Mouse (Mus musculus) brown adipose tissue, adult 24 weeks (tissue): ENCODE results near the gene Gusb. TPM values are rescaled to one million over a fixed set of nuclear protein-coding genes. Genes with fewer than 3 reads are reported as not detected.
A peak's percentile ranks its signal among the peaks of the same experiment; 100 is the strongest.

Source experiments
- H3K27ac ChIP-seq: fragments of 200-500 bp; replicated peaks from 2 replicates; pipeline ENCODE4 v1.5.1; 2012; ENCODE audit warnings: low read depth, mild to moderate bottlenecking, low read length
- H3K4me1 ChIP-seq: fragments of 200-500 bp; 2 replicates; pipeline ENCODE4 v1.6.1; 2012; ENCODE audit warnings: low read length, mixed read lengths; ENCODE audit not compliant: control insufficient read depth, insufficient read depth, insufficient read length
- H3K4me3 ChIP-seq: fragments of 200-500 bp; 2 replicates; pipeline ENCODE4 v1.5.1; 2012; ENCODE audit warnings: low read depth, mild to moderate bottlenecking, low read length, moderate library complexity; ENCODE audit not compliant: insufficient read depth
- polyA plus RNA-seq: library from polyadenylated mRNA; stranded (reverse); fragments of >200 nt; gene quantifications from 2 replicates; pipeline ENCODE4 v1.2.4, GENCODE M21; 2012; ENCODE audit not compliant: missing spikeins, insufficient read depth, insufficient read length

The Gusb gene
- polyA plus RNA-seq, 1 experiment = 16.5 TPM

- Histone ChIP-seq H3K4me3 (no peak overlapping the region), H3K4me1 (peaks cover 10% of the 10 kb centered on the region), H3K27ac (no peak overlapping the region)
Observed at GRCm38 (mm10) chr5:130033869-130034268, 31.0 kb upstream of the Gusb start.

- H3K27ac ChIP-seq = peak overlapping the region; percentile 83
- no peak overlapping the region for H3K4me3 ChIP-seq
- peaks cover 10% of the 10 kb centered on the region for H3K4me1 ChIP-seq
Observed at GRCm38 (mm10) chr5:130031410-130032390, 28.9 kb upstream of the Gusb start.

GRCm38 (mm10) chr5:130029142-130029897 lies 26.5 kb upstream of the Gusb start, which contains the start of the genes Asl and Crcp:
Gene Asl, minus strand, starts transcription at chr5:130029247.
Gene Crcp, plus strand, starts transcription at chr5:130029290.
- Histone ChIP-seq H3K4me3 (peak within 1 kb of the TSS; percentile 94), H3K4me1 (peaks cover 10% of the 10 kb centered on the region), H3K27ac (peak within 1 kb of the TSS; percentile 90)

- no peak overlapping the region for H3K27ac ChIP-seq
Observed at GRCm38 (mm10) chr5:130027696-130028095, 24.8 kb upstream of the Gusb start.

GRCm38 (mm10) chr5:130027134-130027533 lies 24.3 kb upstream of the Gusb start:
- Histone ChIP-seq H3K4me1 (peaks cover 3% of the 10 kb centered on the region; the same call in 1 of the 2 replicates), H3K4me3 (no peak overlapping the region), H3K27ac (no peak overlapping the region)

More at GRCm38 (mm10) chr5:130027696-130028095, 24.8 kb upstream of the Gusb start:
- H3K4me1 ChIP-seq = peaks cover 8% of the 10 kb centered on the region
- no peak overlapping the region for H3K4me3 ChIP-seq

- Histone ChIP-seq H3K4me1 (no peaks in the 10 kb centered on the region), H3K4me3 (peak overlapping the region; percentile 72), H3K27ac (peak overlapping the region; percentile 43)
Observed at GRCm38 (mm10) chr5:130023767-130024539, 21.1 kb upstream of the Gusb start.

- Histone ChIP-seq H3K27ac (no peak overlapping the region), H3K4me3 (no peak overlapping the region), H3K4me1 (no peaks in the 10 kb centered on the region)
Observed at GRCm38 (mm10) chr5:130023067-130023766, 20.4 kb upstream of the Gusb start.

GRCm38 (mm10) chr5:130022366-130022765 lies 19.5 kb upstream of the Gusb start:
- no peaks in the 10 kb centered on the region for H3K4me1 ChIP-seq
- H3K4me3 ChIP-seq = no peak overlapping the region
- H3K27ac ChIP-seq = no peak overlapping the region

GRCm38 (mm10) chr5:130021361-130021966 lies 18.6 kb upstream of the Gusb start:
- no peaks in the 10 kb centered on the region for H3K4me1 ChIP-seq
- no peak overlapping the region for H3K4me3 ChIP-seq
- H3K27ac ChIP-seq = no peak overlapping the region

- H3K4me3 ChIP-seq = no peak overlapping the region
- no peak overlapping the region for H3K27ac ChIP-seq
- H3K4me1 ChIP-seq = no peaks in the 10 kb centered on the region
Observed at GRCm38 (mm10) chr5:130019461-130019860, 16.6 kb upstream of the Gusb start.

GRCm38 (mm10) chr5:130015104-130015503 lies 12.3 kb upstream of the Gusb start:
- no peak overlapping the region for H3K27ac ChIP-seq
- no peaks in the 10 kb centered on the region for H3K4me1 ChIP-seq
- no peak overlapping the region for H3K4me3 ChIP-seq

GRCm38 (mm10) chr5:130010961-130011360 lies 8.1 kb upstream of the Gusb start:
- Histone ChIP-seq H3K4me1 (no peaks in the 10 kb centered on the region), H3K27ac (no peak overlapping the region), H3K4me3 (no peak overlapping the region)

- H3K27ac ChIP-seq = no peak overlapping the region
- H3K4me1 ChIP-seq = no peaks in the 10 kb centered on the region
- H3K4me3 ChIP-seq = no peak overlapping the region
Observed at GRCm38 (mm10) chr5:130009784-130010183, 6.9 kb upstream of the Gusb start.
